Mouse (Mus musculus) heart, embryonic 15.5 days (tissue): ENCODE data around the gene Dnmt1. TPM values are rescaled to one million over a fixed set of nuclear protein-coding genes. Genes with fewer than 3 reads are reported as not detected.

Source experiments
- ATAC-seq: fragments of 200-750 bp; cut with Nextera tagmentation; replicated peaks from 2 replicates; pipeline ENCODE4 v1.8.0; 2017; ENCODE audit warnings: low read depth, moderate TSS enrichment; ENCODE audit not compliant: insufficient number of reproducible peaks, insufficient read depth, low FRiP score
- H3K27ac ChIP-seq: fragments of 300-500 bp; sonication (generic); 2 replicates; pipeline ENCODE4 v1.5.1; 2015; ENCODE audit warnings: mild to moderate bottlenecking, inconsistent platforms
- H3K27me3 ChIP-seq: fragments of 300-500 bp; sonication (generic); 2 replicates; pipeline ENCODE4 v1.6.1; 2015; ENCODE audit warnings: inconsistent platforms
- H3K36me3 ChIP-seq: fragments of 300-500 bp; sonication (generic); 2 replicates; pipeline ENCODE4 v1.6.1; 2015; ENCODE audit warnings: mild to moderate bottlenecking, inconsistent platforms
- H3K4me1 ChIP-seq: fragments of 300-500 bp; sonication (generic); replicated peaks from 2 replicates; pipeline ENCODE4 v1.6.1; 2015; ENCODE audit warnings: inconsistent platforms
- H3K4me2 ChIP-seq: fragments of 300-500 bp; sonication (generic); 2 replicates; pipeline ENCODE4 v1.6.1; 2015; ENCODE audit warnings: inconsistent platforms, mild to moderate bottlenecking, moderate library complexity
- H3K4me3 ChIP-seq: fragments of 300-500 bp; sonication (generic); 2 replicates; pipeline ENCODE4 v1.5.1; 2015; ENCODE audit warnings: mild to moderate bottlenecking, inconsistent platforms
- H3K9ac ChIP-seq: fragments of 300-500 bp; sonication (generic); 2 replicates; pipeline ENCODE4 v1.6.1; 2015; ENCODE audit warnings: mild to moderate bottlenecking, inconsistent platforms
- H3K9me3 ChIP-seq: fragments of 300-500 bp; sonication (generic); replicated peaks from 2 replicates; pipeline ENCODE4 v1.6.1; 2016; ENCODE audit warnings: inconsistent platforms
- WGBS: fragments of 180-500 bp; shearing (Covaris S2); methylation state at CpG from one replicate; pipeline ENCODE4 v1.1.7; 2015; ENCODE audit warnings: mixed read lengths; 5-methylcytosine and 5-hydroxymethylcytosine counted together
- polyA plus RNA-seq: library from polyadenylated mRNA; unstranded; fragments of >200 nt; fragmentation: Nextera tagmentation; extraction: Ambion mirVana; gene quantifications from 2 replicates; pipeline ENCODE4 v1.2.1, GENCODE M21; 2015

Dnmt1 gene
- polyA plus RNA-seq, 1 experiment from 2014 or later: 41.7 TPM

GRCm38 (mm10) chr9:20878041-20878709 is 81.5 kb downstream of the Dnmt1 start:
- Histone ChIP-seq H3K4me3 (peak overlapping the region; percentile 52), H3K27me3 (no peaks in the 10 kb centered on the region), H3K9ac (peak overlapping the region; percentile 68), H3K4me2 (peak overlapping the region; percentile 79), H3K9me3 (no peaks in the 10 kb centered on the region), H3K36me3 (no peaks in the 10 kb centered on the region), H3K27ac (peak overlapping the region; percentile 90), H3K4me1 (peaks cover 9% of the 10 kb centered on the region)
- ATAC-seq: peak; percentile 95
- under 1% methylated on average over 69 of the region's 69 CpGs for WGBS

- H3K4me1 ChIP-seq: peaks cover 9% of the 10 kb centered on the region
- H3K9ac ChIP-seq: peak overlapping the region; percentile 34
- H3K27me3 ChIP-seq: no peaks in the 10 kb centered on the region
- H3K4me3 ChIP-seq: peak overlapping the region; percentile 52
- peak overlapping the region; percentile 79 for H3K4me2 ChIP-seq
- WGBS: 32% methylated on average over 14 of the region's 14 CpGs
- H3K27ac ChIP-seq: peak overlapping the region; percentile 90
- no peaks in the 10 kb centered on the region for H3K36me3 ChIP-seq
- no peaks in the 10 kb centered on the region for H3K9me3 ChIP-seq
- no peak for ATAC-seq
Observed at GRCm38 (mm10) chr9:20877118-20878040, 82.3 kb downstream of the Dnmt1 start.

DNA sequence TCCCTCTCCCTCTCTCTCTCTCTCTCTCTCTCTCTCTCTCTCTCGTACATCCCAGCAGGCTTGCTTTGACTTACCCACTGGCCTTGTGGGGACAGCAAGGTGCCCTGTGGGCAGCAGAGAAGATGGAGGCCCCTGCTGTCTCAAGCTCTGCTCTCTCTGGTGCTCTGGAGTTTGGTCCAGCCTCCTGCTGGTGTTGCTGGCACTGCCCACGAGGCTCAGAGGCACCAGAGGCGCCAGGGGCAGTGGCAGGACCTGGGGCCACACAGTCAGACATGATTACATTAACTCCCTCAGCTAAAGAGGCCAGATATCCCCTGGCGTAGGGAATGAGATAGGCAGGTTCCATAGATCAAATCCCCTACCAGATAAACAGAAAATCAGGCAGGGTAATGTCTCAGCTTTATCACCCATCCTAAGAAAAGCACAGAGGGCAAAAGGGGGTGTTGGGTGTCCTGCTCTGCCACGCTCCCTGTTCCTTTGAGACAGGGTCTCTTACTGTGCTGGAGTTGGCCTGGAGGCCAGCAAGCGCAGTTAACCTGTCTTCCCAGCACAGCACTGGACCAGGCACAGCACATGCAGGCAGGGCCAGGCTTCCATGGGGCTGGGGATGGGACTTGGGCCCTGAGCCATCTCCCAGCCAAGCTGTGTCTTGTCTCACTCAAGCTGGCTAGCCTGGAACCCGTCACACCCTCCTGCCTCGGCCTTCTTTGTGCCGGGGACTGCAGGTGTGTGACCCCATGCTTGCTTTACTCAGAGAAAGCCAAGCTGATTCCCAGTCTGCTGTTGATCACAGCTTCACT is 83.2 kb downstream of the Dnmt1 start:
- H3K4me3 ChIP-seq: no peak overlapping the region
- no peak overlapping the region for H3K9ac ChIP-seq
- 71% methylated on average over 8 of the region's 9 CpGs for WGBS
- H3K27me3 ChIP-seq: no peaks in the 10 kb centered on the region
- H3K4me1 ChIP-seq: peaks cover 9% of the 10 kb centered on the region
- no peaks in the 10 kb centered on the region for H3K36me3 ChIP-seq
- no peak overlapping the region for H3K4me2 ChIP-seq
- H3K9me3 ChIP-seq: no peaks in the 10 kb centered on the region
- no peak overlapping the region for H3K27ac ChIP-seq
- no peak for ATAC-seq

DNA sequence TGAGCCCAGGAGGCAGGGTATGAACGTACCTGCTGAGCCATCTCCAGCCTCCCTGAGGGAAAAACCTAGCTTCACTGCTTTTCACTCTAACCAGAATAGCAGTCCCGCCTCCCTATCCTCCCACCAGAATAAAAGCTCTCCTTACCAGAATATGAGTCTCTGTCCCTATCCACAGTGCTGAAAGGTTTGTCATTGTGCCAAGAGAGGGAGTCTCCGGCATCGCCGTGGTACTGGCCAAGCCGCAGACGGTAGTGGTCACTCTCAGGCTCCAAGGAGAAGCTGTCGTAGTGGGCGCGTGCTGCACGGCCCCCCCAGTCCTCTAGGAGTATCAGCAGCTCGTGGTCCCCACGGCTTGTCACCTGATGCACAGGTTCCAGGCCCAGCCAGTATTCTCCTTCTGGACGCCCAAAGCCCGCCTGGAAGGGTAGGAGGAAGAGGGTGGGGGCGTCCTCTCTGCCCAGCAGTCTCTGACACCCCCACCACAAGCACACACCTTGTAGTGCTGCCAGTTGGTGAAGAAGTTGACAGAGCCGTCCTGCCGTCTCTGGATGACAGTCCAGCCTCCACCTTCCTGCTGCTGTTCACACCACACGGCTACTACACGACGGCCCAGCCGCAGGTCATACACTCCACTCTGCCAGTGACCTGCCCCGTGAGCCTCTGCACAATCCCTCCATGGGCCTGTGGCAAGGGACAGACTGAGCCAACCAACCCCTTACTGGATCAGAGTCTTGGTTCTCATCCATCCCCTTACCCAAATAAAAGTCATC is 84.5 kb downstream of the Dnmt1 start:
- Histone ChIP-seq H3K4me3 (no peak overlapping the region), H3K27me3 (0 out of 2 replicates have a peak, but pooled peaks cover 3% of the 10 kb centered on the region), H3K4me2 (no peak overlapping the region), H3K27ac (no peak overlapping the region), H3K9ac (no peak overlapping the region), H3K4me1 (peaks cover 9% of the 10 kb centered on the region), H3K9me3 (no peaks in the 10 kb centered on the region), H3K36me3 (no peaks in the 10 kb centered on the region)
- WGBS: 62% methylated on average over 23 of the region's 23 CpGs
- ATAC-seq: no peak

DNA sequence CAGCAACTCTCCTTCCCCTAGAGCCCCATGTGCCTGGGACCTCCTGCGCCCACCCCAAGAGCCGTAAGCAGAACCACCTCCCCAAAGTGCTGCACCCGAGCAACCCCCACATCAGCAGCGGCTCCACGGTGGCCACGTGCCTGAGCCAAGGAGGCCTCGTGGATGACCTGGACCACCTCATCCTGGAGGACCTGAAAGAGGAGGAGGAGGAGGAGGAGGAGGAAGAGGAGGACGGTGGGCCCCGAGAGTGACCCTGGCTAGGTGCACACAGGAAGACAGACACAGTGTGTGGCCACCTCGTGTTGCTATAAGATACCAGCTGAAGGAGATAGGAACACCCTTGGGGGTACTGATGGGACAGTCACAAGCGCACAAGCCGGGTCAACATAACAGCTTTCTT is 86.2 kb downstream of the Dnmt1 start:
- no peak overlapping the region for H3K4me2 ChIP-seq
- no peak overlapping the region for H3K4me3 ChIP-seq
- H3K9me3 ChIP-seq: no peaks in the 10 kb centered on the region
- no peak overlapping the region for H3K27ac ChIP-seq
- no peak overlapping the region for H3K9ac ChIP-seq
- no peaks in the 10 kb centered on the region for H3K36me3 ChIP-seq
- 82% methylated on average over 12 of the region's 12 CpGs for WGBS
- no peak for ATAC-seq
- H3K27me3 ChIP-seq: peaks cover 18% of the 10 kb centered on the region
- H3K4me1 ChIP-seq: peaks cover 11% of the 10 kb centered on the region

- no peak overlapping the region for H3K4me3 ChIP-seq
- H3K36me3 ChIP-seq: no peaks in the 10 kb centered on the region
- peaks cover 13% of the 10 kb centered on the region for H3K4me1 ChIP-seq
- H3K27ac ChIP-seq: no peak overlapping the region
- WGBS: 81% methylated on average over 10 of the region's 10 CpGs
- H3K4me2 ChIP-seq: no peak overlapping the region
- peaks cover 22% of the 10 kb centered on the region for H3K27me3 ChIP-seq
- no peaks in the 10 kb centered on the region for H3K9me3 ChIP-seq
- no peak overlapping the region for H3K9ac ChIP-seq
- ATAC-seq: no peak
Observed at GRCm38 (mm10) chr9:20872991-20873390, 86.7 kb downstream of the Dnmt1 start.

- no peak overlapping the region for H3K27ac ChIP-seq
- peaks cover 29% of the 10 kb centered on the region for H3K27me3 ChIP-seq
- ATAC-seq: no peak
Observed at GRCm38 (mm10) chr9:20870211-20871173, 89.2 kb downstream of the Dnmt1 start.

GRCm38 (mm10) chr9:20869246-20869645 is 90.4 kb downstream of the Dnmt1 start:
- H3K4me2 ChIP-seq: peak overlapping the region; percentile 83
- no peak overlapping the region for H3K27ac ChIP-seq
- H3K9me3 ChIP-seq: no peaks in the 10 kb centered on the region
- WGBS: 3% methylated on average over 19 of the region's 19 CpGs
- no peak for ATAC-seq
- peaks cover 29% of the 10 kb centered on the region for H3K27me3 ChIP-seq
- H3K4me1 ChIP-seq: peaks cover 9% of the 10 kb centered on the region
- H3K36me3 ChIP-seq: no peaks in the 10 kb centered on the region
- peak overlapping the region; percentile 60 for H3K9ac ChIP-seq
- H3K4me3 ChIP-seq: peak overlapping the region; percentile 66

More at GRCm38 (mm10) chr9:20870211-20871173, 89.2 kb downstream of the Dnmt1 start:
- Histone ChIP-seq H3K4me3 (no peak overlapping the region), H3K4me1 (peaks cover 9% of the 10 kb centered on the region), H3K36me3 (no peaks in the 10 kb centered on the region), H3K4me2 (no peak overlapping the region), H3K9me3 (no peaks in the 10 kb centered on the region), H3K9ac (no peak overlapping the region)
- WGBS: 72% methylated on average over 12 of the region's 12 CpGs

DNA sequence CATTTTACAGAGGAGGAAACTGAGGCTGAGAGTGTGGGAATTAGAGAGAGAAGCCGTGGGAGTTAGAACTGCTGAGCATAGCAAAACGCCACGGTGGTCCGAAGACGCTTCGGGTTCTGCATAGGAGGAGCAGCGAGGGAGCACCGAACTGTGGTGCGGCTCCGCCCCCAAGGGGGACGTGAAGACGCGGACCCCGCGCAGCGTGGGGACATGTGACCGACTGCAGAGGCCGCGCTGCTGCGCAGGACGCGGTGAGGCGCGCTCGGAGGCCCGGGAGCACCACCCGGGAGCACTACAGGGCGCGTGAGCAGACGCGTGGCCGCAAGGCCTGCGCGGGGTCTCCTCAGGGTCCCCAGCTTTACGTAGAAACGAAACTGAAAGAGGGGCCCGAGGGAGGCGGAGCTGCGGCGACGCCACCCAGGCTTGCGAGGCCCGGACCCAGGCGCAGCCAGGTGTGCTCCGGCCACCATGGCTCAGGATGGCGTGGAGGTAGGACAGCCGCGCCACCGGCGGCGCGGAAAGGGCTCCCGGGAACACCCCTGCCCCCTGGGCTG is 91.2 kb downstream of the Dnmt1 start, which contains the start of gene A230050P20Rik:
A230050P20Rik (plus strand) TSS at position 195 of the 554 bp plus-strand sequence.
- no peak; the same call in 1 of the 2 replicates for ATAC-seq
- Histone ChIP-seq H3K9ac (peak within 1 kb of the TSS; percentile 60), H3K4me1 (peaks cover 9% of the 10 kb centered on the region), H3K36me3 (no peaks in the 10 kb centered on the region), H3K27me3 (peaks cover 29% of the 10 kb centered on the region), H3K9me3 (no peaks in the 10 kb centered on the region), H3K4me3 (peak within 1 kb of the TSS; percentile 66), H3K4me2 (peak within 1 kb of the TSS; percentile 83), H3K27ac (no peak within 1 kb of the TSS)
- WGBS: 6% methylated on average over 53 of the region's 53 CpGs
